Mouse (Mus musculus) hematopoietic multipotent progenitor cell, adult 10-12 weeks (in vitro differentiated cells): ENCODE measurements around the gene Klrc2. TPM values are rescaled to one million over a fixed set of nuclear protein-coding genes. Genes with fewer than 3 reads are reported as not detected.

ENCODE experiments used
- polyA plus RNA-seq: library from polyadenylated mRNA; stranded (reverse); fragments of >175 nt; gene quantifications from 2 replicates; pipeline ENCODE4 v1.2.3, GENCODE M21; 2012; ENCODE audit warnings: low replicate concordance

Gene Klrc2
- 0.08 and 0.15 TPM in 2 replicates for polyA plus RNA-seq

DNA sequence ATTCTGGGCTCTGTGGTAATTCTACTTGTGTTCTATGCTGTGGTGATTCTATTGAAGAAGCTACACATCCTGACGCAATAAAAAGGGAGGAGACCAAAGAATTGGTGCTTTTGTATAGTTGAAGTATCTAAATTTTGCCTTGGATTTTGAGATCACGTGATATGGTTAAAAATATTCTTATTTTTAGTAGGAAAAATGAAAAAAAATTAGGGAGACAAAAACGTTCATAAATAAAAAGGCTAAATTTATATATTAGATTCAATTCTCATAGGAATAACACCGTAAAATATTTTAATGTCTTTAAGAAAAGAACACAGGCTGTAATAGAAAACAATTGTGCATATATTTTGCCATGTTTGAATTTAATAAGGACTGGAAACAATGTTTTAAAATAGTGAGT lies at the start of gene Klrc2:
TSS of gene Klrc2 (minus strand) at position 101 of the 400 bp plus-strand sequence.

DNA sequence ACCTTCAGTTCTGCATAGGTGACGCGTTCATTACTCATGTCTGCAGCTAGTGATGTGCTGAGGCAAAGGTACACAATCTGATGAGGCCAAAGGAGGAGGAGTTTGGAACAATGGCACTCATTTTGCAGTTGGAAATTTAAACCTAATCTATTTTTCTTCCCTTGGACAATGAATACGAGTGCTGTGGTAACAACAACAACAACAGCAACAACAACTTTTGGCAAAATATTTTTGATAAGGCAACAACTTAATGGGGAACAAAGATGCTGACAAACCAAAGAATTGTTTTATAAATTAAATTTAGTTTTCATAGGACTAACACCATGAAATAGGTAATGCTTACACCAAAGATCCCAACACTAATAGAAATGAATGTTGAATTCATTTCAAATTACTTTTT lies 18.4 kb upstream of the Klrc2 start, which contains the start of gene Klrc1:
TSS of gene Klrc1 (minus strand) at position 101 of the 400 bp plus-strand sequence.

DNA sequence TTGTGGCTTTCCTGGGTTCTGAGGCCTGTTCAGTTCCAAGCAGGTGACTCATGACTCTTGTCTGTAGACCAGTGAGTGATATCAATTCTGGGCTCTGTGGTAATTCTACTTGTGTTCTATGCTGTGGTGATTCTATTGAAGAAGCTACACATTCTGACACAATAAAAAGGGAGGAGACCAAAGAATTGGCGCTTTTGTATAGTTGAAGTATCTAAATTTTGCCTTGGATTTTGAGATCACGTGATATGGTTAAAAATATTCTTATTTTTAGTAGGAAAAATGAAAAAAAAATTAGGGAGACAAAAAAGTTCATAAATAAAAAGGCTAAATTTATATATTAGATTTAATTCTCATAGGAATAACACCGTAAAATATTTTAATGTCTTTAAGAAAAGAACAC lies 17.3 kb downstream of the Klrc2 start, which contains the start of gene Klrc3:
TSS of gene Klrc3 (minus strand) at position 101 of the 400 bp plus-strand sequence.

DNA sequence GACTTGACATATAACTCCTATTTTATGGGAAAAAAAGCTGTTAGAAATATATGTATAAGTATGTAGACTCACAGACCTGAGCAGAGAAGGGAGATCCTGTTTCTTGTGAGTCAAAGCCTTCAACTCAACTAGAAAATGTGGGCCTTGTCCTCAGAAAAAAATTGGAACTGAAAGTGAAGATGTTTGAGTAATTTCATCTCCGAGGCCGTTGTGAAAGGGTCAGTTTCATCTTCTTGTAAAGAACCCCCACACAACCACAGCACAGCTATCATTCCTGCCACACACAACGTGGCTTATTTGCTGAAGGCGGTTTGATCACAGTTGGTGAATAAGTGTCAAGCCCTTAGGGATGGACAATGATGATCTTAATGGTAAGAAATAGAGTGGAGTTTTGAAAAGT lies 36.8 kb downstream of the Klrc2 start, which contains the start of gene Klrk1:
TSS of gene Klrk1 (minus strand) at position 130 of the 400 bp plus-strand sequence.

Other genes starting within 250 kb of the Klrc2 start
- gene Clec1a, start 208.7 kb downstream of the Klrc2 start, polyA plus RNA-seq: 0.07 TPM in 1 of 2 replicates, not detected in the other
- gene Olr1, start 153.5 kb downstream of the Klrc2 start, polyA plus RNA-seq: 0.15 and 0.17 TPM in 2 replicates
- not detected in 2 replicates for gene Tmem52b, start 148.1 kb downstream of the Klrc2 start, polyA plus RNA-seq
- 12.9 and 13.7 TPM in 2 replicates for gene Gabarapl1, start 127.5 kb downstream of the Klrc2 start, polyA plus RNA-seq
- 0.93 and 1.4 TPM in 2 replicates for gene Klre1, start 82.8 kb downstream of the Klrc2 start, polyA plus RNA-seq
- 1.9 and 3.4 TPM in 2 replicates for gene Klrd1, start 68.9 kb downstream of the Klrc2 start, polyA plus RNA-seq
- gene Klrk1, start 36.8 kb downstream of the Klrc2 start, polyA plus RNA-seq: 2.8 and 4.9 TPM in 2 replicates
- gene Klrc3, start 17.4 kb downstream of the Klrc2 start, polyA plus RNA-seq: 0.36 TPM in 1 of 2 replicates, not detected in the other
- gene Klrc1, start 18.3 kb upstream of the Klrc2 start, polyA plus RNA-seq: 3.2 and 5.7 TPM in 2 replicates
- 0.28 and 1.3 TPM in 2 replicates for gene Klri1, start 56.4 kb upstream of the Klrc2 start, polyA plus RNA-seq
- 0.23 and 0.52 TPM in 2 replicates for gene Klri2, start 79.8 kb upstream of the Klrc2 start, polyA plus RNA-seq
- gene Gm156, start 123.6 kb upstream of the Klrc2 start, polyA plus RNA-seq: not detected in 2 replicates
- gene Gm17631, start 202.0 kb upstream of the Klrc2 start, polyA plus RNA-seq: not detected in 2 replicates
- gene Klra17, start 216.0 kb upstream of the Klrc2 start, polyA plus RNA-seq: 0.91 and 1.8 TPM in 2 replicates